Mouse (Mus musculus) Patski (cell line): ENCODE measurements around the gene Msi1. TPM values are rescaled to one million over a fixed set of nuclear protein-coding genes. Genes with fewer than 3 reads are reported as not detected.

Experiments
- ATAC-seq: fragments of 100-300 bp; one replicate; pipeline ENCODE4 v1.8.0; 2021
- CTCF ChIA-PET: fragments of 350-600 bp; sonication (Branson Sonifier 250); formaldehyde crosslinking; loops from one replicate; lab custom pipeline; 2022; ENCODE audit warnings: inconsistent platforms; lab: Charles Lee
- POLR2A ChIA-PET: fragments of 350-600 bp; sonication (Branson Sonifier 250); formaldehyde crosslinking; loops from one replicate; lab custom pipeline; 2022; ENCODE audit warnings: antibody characterized with exemption, inconsistent platforms; lab: Charles Lee
- DNase-seq: peaks from one replicate; pipeline ENCODE4 v3.0.0-alpha.2; 2011; ENCODE audit warnings: low read depth, low spot score
- H3K27me3 ChIP-seq: fragments of 371-371 bp; one replicate; pipeline ENCODE4 v1.5.1; 2021
- CTCF ChIP-seq: fragments of 100-300 bp; IDR thresholded peaks from one replicate; pipeline ENCODE4 v1.5.1; 2021
- in situ Hi-C: fragments of 300-500 bp; cut with MboI; formaldehyde crosslinking; loops from 3 replicates; pipeline ENCODE4 v1.11.1; 2018; ENCODE audit warnings: low pct_unique_long_range_greater_than_20kb, mixed read lengths
- polyA plus RNA-seq: library from polyadenylated mRNA; unstranded; gene quantifications from one replicate; pipeline ENCODE4 v1.2.3, GENCODE M21; 2021

The Msi1 gene
- polyA plus RNA-seq, 1 experiment from 2014 or later: 22.2 TPM

DNA sequence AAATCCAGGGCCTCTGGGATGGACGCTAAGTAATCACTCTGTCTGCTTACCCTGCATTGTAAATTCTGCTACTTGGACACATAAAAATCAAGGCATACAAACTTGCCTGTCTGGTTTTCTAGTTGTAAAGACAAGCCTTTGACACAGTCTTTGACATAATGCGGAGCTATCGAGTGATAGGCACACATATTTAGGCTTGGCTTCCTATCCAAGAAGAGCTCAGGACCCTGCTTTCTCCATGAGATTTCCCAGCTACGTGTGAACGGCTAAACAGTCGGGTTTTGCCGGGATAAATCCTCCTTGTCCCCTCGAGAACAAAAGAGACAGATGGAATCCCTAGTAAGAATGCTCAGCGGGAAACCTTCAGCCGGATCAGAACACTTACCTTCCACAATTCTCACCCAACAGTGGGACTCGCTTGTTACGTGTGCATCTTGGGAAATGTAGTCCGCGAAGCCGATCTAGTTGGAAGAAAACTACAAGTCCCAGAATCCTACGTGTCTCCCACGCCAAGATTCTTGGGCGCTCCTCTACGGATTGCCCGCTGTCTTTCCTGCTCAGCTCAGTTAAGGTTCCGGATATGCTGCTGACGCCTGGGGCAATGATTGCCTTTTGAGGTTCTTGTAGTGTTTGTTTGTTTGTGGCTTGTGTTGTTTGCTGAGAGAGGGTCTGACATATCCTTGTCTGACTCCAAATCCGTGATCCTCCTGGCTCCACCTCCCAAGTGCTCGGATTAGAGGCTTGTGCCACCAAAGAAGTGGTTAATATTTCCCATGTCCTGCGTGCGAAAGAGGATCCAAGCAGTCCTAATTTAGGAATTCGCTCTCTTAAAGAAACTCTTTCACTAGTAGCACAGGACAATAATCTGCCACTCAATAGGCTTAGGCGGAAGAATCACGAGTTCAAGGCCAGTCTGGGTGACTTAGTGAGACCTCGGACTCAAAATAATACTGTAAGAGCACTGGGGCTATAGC lies 54.8 kb downstream of the Msi1 start, which contains the start of gene Sirt4:
Sirt4 (minus strand) TSS at position 779 of the 974 bp plus-strand sequence.
- no peaks in the 10 kb centered on the region for H3K27me3 ChIP-seq
- ChIA-PET CTCF (interaction anchor here (1.0 to 1.3 kb wide), 2 partner anchors 9 to 13 kb away, joined by 4 to 5 read pairs; no protein-coding TSS in a partner anchor), POLR2A (no interaction called here)
- in situ Hi-C loops: no loop called here
- no peak for TF ChIP-seq CTCF
- peak; percentile 83 for ATAC-seq
- peak; percentile 94 for DNase-seq

DNA sequence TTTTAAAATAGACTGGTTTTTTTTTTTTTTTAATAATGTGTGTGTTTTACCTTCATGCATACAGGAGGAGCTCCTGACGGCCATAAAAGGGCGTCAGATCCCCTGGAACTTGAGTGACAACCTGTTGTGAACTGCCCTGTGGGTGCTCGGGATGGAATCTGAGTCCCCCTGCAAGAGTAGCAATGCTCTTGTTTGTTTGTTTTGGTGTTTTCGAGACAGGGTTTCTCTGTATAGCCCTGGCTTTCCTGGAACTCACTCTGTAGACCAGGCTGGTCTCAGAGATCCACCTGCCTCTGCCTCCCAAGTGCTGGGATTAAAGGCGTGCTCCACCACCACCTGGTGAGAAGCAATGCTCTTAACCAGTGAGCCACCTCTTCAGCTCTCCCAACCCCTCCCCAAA lies 55.6 kb downstream of the Msi1 start:
- in situ Hi-C loops: no loop called here
- ATAC-seq: no peak
- DNase-seq: no peak
- POLR2A ChIA-PET: no interaction called here
- no peaks in the 10 kb centered on the region for H3K27me3 ChIP-seq
- CTCF ChIA-PET: interaction anchor here (1.3 kb wide), 1 partner anchor 13 kb away, joined by 5 read pairs; no protein-coding TSS in a partner anchor
- TF ChIP-seq CTCF: no peak

DNA sequence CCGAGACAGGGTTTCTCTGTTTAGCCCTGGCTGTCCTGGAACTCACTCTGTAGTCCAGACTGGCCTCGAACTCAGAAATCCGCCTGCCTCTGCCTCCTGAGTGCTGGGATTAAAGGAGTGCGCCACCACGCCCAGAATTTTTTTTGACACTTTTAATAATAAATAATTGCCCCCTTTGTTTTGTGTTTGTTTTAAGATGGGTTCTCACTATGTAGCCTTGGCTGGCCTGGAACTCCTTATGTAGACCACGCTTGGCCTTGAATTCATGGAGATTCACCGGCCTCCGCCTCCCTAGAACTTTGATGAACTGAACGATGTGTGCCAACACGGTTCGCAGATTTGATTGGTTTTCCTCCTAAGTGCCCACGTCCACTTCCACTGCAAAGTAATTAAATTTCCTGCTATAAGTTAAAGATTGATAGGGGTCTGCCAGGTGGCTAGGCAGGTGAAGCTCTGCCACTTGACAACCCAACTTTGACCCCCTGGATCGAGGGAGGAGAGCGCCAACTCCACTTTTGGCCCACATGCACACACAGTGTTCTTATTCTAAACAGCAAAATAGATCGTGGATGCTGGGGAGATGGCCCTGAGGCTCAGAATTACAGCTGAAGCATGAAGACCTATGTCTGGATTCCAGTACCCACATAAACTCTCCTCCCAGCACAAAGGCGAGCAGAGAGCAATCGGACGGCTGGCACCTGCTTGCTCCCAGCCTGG lies 56.2 kb downstream of the Msi1 start:
- POLR2A ChIA-PET: interaction anchor here (0.6 kb wide), 2 partner anchors 45 to 75 kb away, joined by 4 read pairs; no protein-coding TSS in a partner anchor
- in situ Hi-C loops: no loop called here

GRCm38 (mm10) chr5:115486726-115487125 lies 57.3 kb downstream of the Msi1 start:
- in situ Hi-C loops: no loop called here
- DNase-seq: no peak
- TF ChIP-seq CTCF: no peak
- H3K27me3 ChIP-seq: no peaks in the 10 kb centered on the region
- no peak for ATAC-seq
- ChIA-PET POLR2A (interaction anchor here (0.6 kb wide), 1 partner anchor 46 kb away, joined by 4 read pairs; no protein-coding TSS in a partner anchor), CTCF (interaction anchor here (1.1 kb wide), 1 partner anchor 11 kb away, joined by 3 read pairs; no protein-coding TSS in a partner anchor)

More for the DNA sequence above, 56.2 kb downstream of the Msi1 start:
- H3K27me3 ChIP-seq: no peaks in the 10 kb centered on the region
- TF ChIP-seq CTCF: no peak
- no peak for ATAC-seq
- CTCF ChIA-PET: interaction anchor here (1.1 kb wide), 1 partner anchor 10 kb away, joined by 3 read pairs; no protein-coding TSS in a partner anchor
- no peak for DNase-seq

- ATAC-seq (no peak), DNase-seq (no peak)
- CTCF ChIA-PET: no interaction called here
- no peak for TF ChIP-seq CTCF
- in situ Hi-C loops: no loop called here
- no peaks in the 10 kb centered on the region for H3K27me3 ChIP-seq
- POLR2A ChIA-PET: no interaction called here
These were observed 58.0 kb downstream of the Msi1 start for GRCm38 (mm10) chr5:115487353-115487752.

DNA sequence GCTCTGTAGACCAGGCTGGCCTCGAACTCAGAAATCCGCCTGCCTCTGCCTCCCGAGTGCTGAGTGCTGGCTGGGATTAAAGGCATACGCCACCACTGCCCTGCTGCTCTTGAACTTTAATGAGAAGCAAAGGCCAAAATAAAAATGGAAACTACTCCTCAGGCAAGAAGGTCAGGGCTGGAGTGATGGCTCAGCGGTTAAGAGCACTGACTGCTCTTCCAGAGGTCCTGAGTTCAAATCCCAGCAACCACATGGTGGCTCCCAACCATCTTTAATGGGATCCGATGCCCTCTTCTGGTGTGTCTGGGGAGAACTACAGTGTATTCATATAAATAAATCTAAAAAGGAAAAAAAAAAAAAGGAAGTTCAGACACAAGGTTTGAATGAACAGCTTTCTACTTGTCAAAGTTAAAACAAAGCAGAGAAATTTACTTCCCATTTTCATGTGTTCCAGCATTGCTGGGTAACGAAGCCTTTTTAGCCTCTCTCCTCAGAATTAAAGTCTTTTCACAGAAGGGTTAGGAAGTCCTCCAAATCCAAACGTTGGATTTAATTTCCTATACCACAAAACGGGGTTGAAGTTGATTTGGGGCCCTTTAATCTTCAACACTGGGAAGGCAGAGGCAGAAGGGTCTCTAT lies 58.7 kb downstream of the Msi1 start:
- no peak for TF ChIP-seq CTCF
- CTCF ChIA-PET: no interaction called here
- ATAC-seq (no peak), DNase-seq (no peak)
- in situ Hi-C loops: no loop called here
- H3K27me3 ChIP-seq: no peaks in the 10 kb centered on the region
- POLR2A ChIA-PET: interaction anchor here (2.3 kb wide), 1 partner anchor 55 kb away, joined by 6 read pairs; no protein-coding TSS in a partner anchor

GRCm38 (mm10) chr5:115488841-115489698 lies 59.7 kb downstream of the Msi1 start:
- TF ChIP-seq CTCF: no peak
- CTCF ChIA-PET: no interaction called here
- POLR2A ChIA-PET: interaction anchor here (0.6 to 2.3 kb wide), 5 partner anchors 14 to 359 kb away, joined by 3 to 6 read pairs (median 3); no protein-coding TSS in a partner anchor
- DNase-seq (no peak), ATAC-seq (peak; percentile 31)
- in situ Hi-C loops: no loop called here
- H3K27me3 ChIP-seq: no peaks in the 10 kb centered on the region

- no peaks in the 10 kb centered on the region for H3K27me3 ChIP-seq
- in situ Hi-C loops: no loop called here
- DNase-seq (peak; percentile 86), ATAC-seq (peak; percentile 58)
- no peak for TF ChIP-seq CTCF
- POLR2A ChIA-PET: interaction anchor here (0.6 to 2.3 kb wide), 3 partner anchors 13 to 145 kb away, joined by 3 to 6 read pairs (median 3); no protein-coding TSS in a partner anchor
- CTCF ChIA-PET: no interaction called here
These were observed 60.6 kb downstream of the Msi1 start for GRCm38 (mm10) chr5:115489699-115490637.
